Mouse (Mus musculus) neural tube, embryonic 11.5 days (tissue): ENCODE data around the gene Vmn2r107. TPM values are rescaled to one million over a fixed set of nuclear protein-coding genes. Genes with fewer than 3 reads are reported as not detected.

Experiments used
- ATAC-seq: fragments of 200-750 bp; cut with Nextera tagmentation; 2 replicates; pipeline ENCODE4 v1.8.0; 2017; ENCODE audit warnings: moderate number of reproducible peaks, mild to moderate bottlenecking, moderate TSS enrichment, moderate library complexity; ENCODE audit not compliant: insufficient read depth, low FRiP score, low TSS enrichment
- DNase-seq: peaks from one replicate; pipeline ENCODE4 v3.0.0-alpha.2; 2015; ENCODE audit warnings: low spot score
- H3K27ac ChIP-seq: fragments of 300-500 bp; sonication (generic); 2 replicates; pipeline ENCODE4 v1.5.1; 2014; ENCODE audit warnings: low read depth, mild to moderate bottlenecking, low read length
- H3K27me3 ChIP-seq: fragments of 300-500 bp; sonication (generic); 2 replicates; pipeline ENCODE4 v1.6.1; 2014; ENCODE audit warnings: mild to moderate bottlenecking, low read length, mixed read lengths; ENCODE audit not compliant: control insufficient read depth, insufficient read depth
- H3K36me3 ChIP-seq: fragments of 300-500 bp; sonication (generic); 2 replicates; pipeline ENCODE4 v1.6.1; 2014; ENCODE audit warnings: mild to moderate bottlenecking, low read length, moderate library complexity, mixed read lengths; ENCODE audit not compliant: control insufficient read depth, insufficient read depth
- H3K4me1 ChIP-seq: fragments of 300-500 bp; sonication (generic); 2 replicates; pipeline ENCODE4 v1.6.1; 2014; ENCODE audit warnings: low read length, mixed read lengths; ENCODE audit not compliant: control insufficient read depth, insufficient read depth
- H3K4me2 ChIP-seq: fragments of 300-500 bp; sonication (generic); 2 replicates; pipeline ENCODE4 v1.6.1; 2014; ENCODE audit warnings: low read depth, mild to moderate bottlenecking, moderate library complexity
- H3K4me3 ChIP-seq: fragments of 300-500 bp; sonication (generic); 2 replicates; pipeline ENCODE4 v1.5.1; 2014; ENCODE audit warnings: low read depth, low read length
- H3K9ac ChIP-seq: fragments of 300-500 bp; sonication (generic); 2 replicates; pipeline ENCODE4 v1.6.1; 2014; ENCODE audit warnings: mild to moderate bottlenecking, low read length
- H3K9me3 ChIP-seq: fragments of 300-500 bp; sonication (generic); 2 replicates; pipeline ENCODE4 v1.6.1; 2016; ENCODE audit warnings: low read length; ENCODE audit not compliant: control insufficient read depth
- WGBS: fragments of 180-500 bp; shearing (Covaris S2); extraction: QIAGEN DNeasy Blood & Tissue Kit; methylation state at CpG from one replicate; pipeline ENCODE4 v1.1.7; 2014; 5-methylcytosine and 5-hydroxymethylcytosine counted together
- polyA plus RNA-seq: library from polyadenylated mRNA; unstranded; fragments of >200 nt; fragmentation: Nextera tagmentation; extraction: Ambion mirVana; gene quantifications from 2 replicates; pipeline ENCODE4 v1.2.1, GENCODE M21; 2014

Vmn2r107 gene
- not detected in 2 replicates for polyA plus RNA-seq

DNA sequence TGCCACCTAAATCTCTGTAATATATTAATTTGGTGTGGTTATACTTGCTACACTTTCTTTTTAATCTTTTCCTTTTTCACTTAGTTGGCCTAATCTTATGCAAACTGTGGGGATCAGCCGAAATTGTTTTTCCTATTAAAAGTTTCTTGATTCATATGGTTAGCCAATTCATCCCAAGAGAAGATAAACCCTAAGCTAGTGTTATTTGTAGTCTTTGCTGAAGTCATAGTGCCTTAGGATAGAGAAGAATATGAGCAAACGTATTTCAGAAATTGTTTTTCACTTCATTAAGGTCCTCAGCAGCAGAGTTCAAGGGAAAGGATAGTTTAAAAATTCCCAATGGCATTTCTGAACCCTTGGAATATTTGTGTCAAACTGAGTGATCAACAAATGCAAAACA is at the start of gene Vmn2r107:
Vmn2r107 (plus strand) TSS at position 301 of the 400 bp plus-strand sequence.
- H3K36me3 ChIP-seq = no peaks in the 10 kb centered on the region
- H3K9me3 ChIP-seq = no peaks in the 10 kb centered on the region
- 67% methylated on average over 2 of the region's 2 CpGs for WGBS
- no peaks in the 10 kb centered on the region for H3K27me3 ChIP-seq
- no peaks in the 10 kb centered on the region for H3K4me1 ChIP-seq
- H3K9ac ChIP-seq = no peak within 1 kb of the TSS
- ATAC-seq = no peak
- no peak for DNase-seq
- no peak within 1 kb of the TSS for H3K4me2 ChIP-seq
- no peak within 1 kb of the TSS for H3K4me3 ChIP-seq
- H3K27ac ChIP-seq = no peak within 1 kb of the TSS

DNA sequence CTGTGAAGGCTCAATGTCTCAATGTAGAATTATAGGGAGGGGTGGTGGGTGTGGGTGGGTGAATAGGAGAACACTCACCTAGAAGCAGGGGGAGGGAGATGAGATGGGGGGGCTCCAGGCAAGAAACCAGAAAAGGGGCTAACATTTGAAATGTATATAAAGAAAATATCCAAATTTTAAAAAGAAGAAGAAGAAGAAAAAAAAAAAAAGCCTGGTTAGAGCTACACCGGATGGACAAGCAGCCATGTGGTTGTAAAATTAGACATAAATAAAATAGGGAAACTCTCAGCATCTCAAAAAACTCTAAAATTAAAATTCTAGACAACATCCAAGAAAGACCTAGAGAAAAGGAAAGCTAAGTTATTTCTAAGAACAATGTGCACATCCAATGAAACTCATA is 39.3 kb upstream of the Vmn2r107 start:
- WGBS = 92% methylated on average over 1 of the region's 1 CpGs
- DNase-seq (no peak), ATAC-seq (no peak)
- Histone ChIP-seq H3K4me3 (no peak overlapping the region), H3K4me1 (no peaks in the 10 kb centered on the region), H3K36me3 (no peaks in the 10 kb centered on the region), H3K27me3 (no peaks in the 10 kb centered on the region), H3K9me3 (no peaks in the 10 kb centered on the region), H3K4me2 (no peak overlapping the region), H3K9ac (no peak overlapping the region), H3K27ac (no peak overlapping the region)

DNA sequence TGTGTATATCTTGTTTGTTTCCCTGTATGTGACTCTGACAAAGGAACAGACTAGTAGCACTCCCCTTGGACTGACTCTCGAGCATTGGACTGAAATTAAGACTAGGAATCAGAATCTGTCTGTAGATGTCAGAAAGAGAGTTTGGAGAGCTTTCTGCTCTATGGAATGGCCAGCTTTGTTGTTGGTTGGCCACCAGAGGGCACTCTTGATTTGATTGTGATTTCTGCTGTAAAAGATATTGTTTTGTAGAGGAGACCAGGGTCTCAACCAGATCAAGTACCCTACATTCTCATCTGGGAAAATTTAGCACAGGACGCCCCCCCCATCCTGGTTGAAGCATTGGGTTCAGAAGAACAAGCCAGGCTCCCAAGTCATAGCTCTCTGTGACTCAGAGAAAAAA is 54.1 kb downstream of the Vmn2r107 start:
- H3K9ac ChIP-seq = no peak overlapping the region
- no peak for ATAC-seq
- no peak for DNase-seq

GRCm38 (mm10) chr17:20413846-20414245 is 68.8 kb downstream of the Vmn2r107 start, which contains the start of gene Vmn1r224:
Gene Vmn1r224, plus strand, starts transcription at chr17:20414146.
- Histone ChIP-seq H3K4me2 (no peak within 1 kb of the TSS), H3K27ac (no peak within 1 kb of the TSS), H3K27me3 (no peaks in the 10 kb centered on the region), H3K9me3 (peaks cover 9% of the 10 kb centered on the region; the same call in 1 of the 2 replicates), H3K9ac (no peak within 1 kb of the TSS), H3K36me3 (no peaks in the 10 kb centered on the region), H3K4me1 (no peaks in the 10 kb centered on the region), H3K4me3 (no peak within 1 kb of the TSS)
- ATAC-seq = no peak
- no peak for DNase-seq
- 46% methylated on average over 1 of the region's 1 CpGs for WGBS

More for the DNA sequence above, 54.1 kb downstream of the Vmn2r107 start:
- Histone ChIP-seq H3K4me3 (no peak overlapping the region), H3K27ac (no peak overlapping the region), H3K9me3 (peaks cover 3% of the 10 kb centered on the region; the same call in 1 of the 2 replicates), H3K4me1 (no peaks in the 10 kb centered on the region), H3K27me3 (no peaks in the 10 kb centered on the region), H3K36me3 (no peaks in the 10 kb centered on the region), H3K4me2 (no peak overlapping the region)
- 55% methylated on average over 2 of the region's 2 CpGs for WGBS

Other genes with a start within 250 kb of the Vmn2r107 start
- gene Fpr-rs7, start 231.0 kb upstream of the Vmn2r107 start, polyA plus RNA-seq = not detected in 2 replicates
- gene Fpr-rs6, start 162.1 kb upstream of the Vmn2r107 start, polyA plus RNA-seq = not detected in 2 replicates
- gene Vmn2r105, start 110.2 kb upstream of the Vmn2r107 start, polyA plus RNA-seq = not detected in 2 replicates
- gene Vmn2r106, start 59.7 kb upstream of the Vmn2r107 start, polyA plus RNA-seq = not detected in 2 replicates
- gene Vmn1r224, start 68.9 kb downstream of the Vmn2r107 start, polyA plus RNA-seq = not detected in 2 replicates
- gene Vmn2r108, start 136.1 kb downstream of the Vmn2r107 start, polyA plus RNA-seq = not detected in 2 replicates
- gene Vmn1r225, start 152.9 kb downstream of the Vmn2r107 start, polyA plus RNA-seq = not detected in 2 replicates
- not detected in 2 replicates for gene Vmn2r109, start 219.5 kb downstream of the Vmn2r107 start, polyA plus RNA-seq